Mouse (Mus musculus) forebrain, embryonic 12.5 days (tissue): Measurements from ENCODE around the gene Tdrd3. TPM values are rescaled to one million over a fixed set of nuclear protein-coding genes. Genes with fewer than 3 reads are reported as not detected.

Experiments used
- ATAC-seq: fragments of 200-750 bp; cut with Nextera tagmentation; 2 replicates; pipeline ENCODE4 v1.8.0; 2017; ENCODE audit warnings: moderate TSS enrichment; ENCODE audit not compliant: low FRiP score
- H3K27ac ChIP-seq: fragments of 300-500 bp; sonication (generic); 2 replicates; pipeline ENCODE4 v1.5.1; 2016; ENCODE audit warnings: mild to moderate bottlenecking
- H3K27me3 ChIP-seq: fragments of 300-500 bp; sonication (generic); 2 replicates; pipeline ENCODE4 v1.6.1; 2016; ENCODE audit warnings: mild to moderate bottlenecking
- H3K36me3 ChIP-seq: fragments of 300-500 bp; sonication (generic); replicated peaks from 2 replicates; pipeline ENCODE4 v1.6.1; 2016; ENCODE audit warnings: mild to moderate bottlenecking
- H3K4me1 ChIP-seq: fragments of 300-500 bp; sonication (generic); 2 replicates; pipeline ENCODE4 v1.6.1; 2016
- H3K4me2 ChIP-seq: fragments of 300-500 bp; sonication (generic); 2 replicates; pipeline ENCODE4 v1.6.1; 2016; ENCODE audit warnings: mild to moderate bottlenecking, moderate library complexity
- H3K4me3 ChIP-seq: fragments of 300-500 bp; sonication (generic); replicated peaks from 2 replicates; pipeline ENCODE4 v1.5.1; 2016; ENCODE audit warnings: mild to moderate bottlenecking
- H3K9ac ChIP-seq: fragments of 300-500 bp; sonication (generic); 2 replicates; pipeline ENCODE4 v1.6.1; 2016; ENCODE audit warnings: mild to moderate bottlenecking
- H3K9me3 ChIP-seq: fragments of 300-500 bp; sonication (generic); 2 replicates; pipeline ENCODE4 v1.6.1; 2016
- WGBS: fragments of 180-500 bp; shearing (Covaris S2); methylation state at CpG from one replicate; pipeline ENCODE4 v1.1.7; 2016; 5-methylcytosine and 5-hydroxymethylcytosine counted together
- polyA plus RNA-seq: library from polyadenylated mRNA; unstranded; fragments of >200 nt; fragmentation: Nextera tagmentation; extraction: Ambion mirVana; gene quantifications from 2 replicates; pipeline ENCODE4 v1.2.1, GENCODE M21; 2016

The Tdrd3 gene
- polyA plus RNA-seq, 1 experiment from 2014 or later, result 48.3 TPM

DNA sequence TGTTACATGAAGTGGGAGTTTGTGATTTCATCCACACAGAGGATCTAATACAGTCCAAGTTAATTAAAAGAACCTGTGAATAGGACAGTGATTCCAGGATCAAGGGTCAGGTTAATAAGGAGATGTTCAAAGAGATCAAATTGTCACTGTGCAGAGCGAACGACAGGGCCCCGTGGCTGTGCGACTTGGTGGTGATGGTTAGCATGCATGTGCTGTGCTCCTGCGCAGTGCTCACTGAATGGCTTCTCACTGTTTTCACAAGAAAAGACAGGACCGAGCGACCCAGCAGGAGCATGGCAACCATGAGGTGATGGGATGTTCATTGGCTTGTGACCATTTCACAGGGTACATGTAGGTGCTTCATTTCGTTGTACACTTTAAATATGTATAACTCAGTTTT, 115.4 kb downstream of the Tdrd3 start:
- Histone ChIP-seq H3K27ac (no peak overlapping the region), H3K9ac (no peak overlapping the region), H3K36me3 (no peaks in the 10 kb centered on the region), H3K27me3 (no peaks in the 10 kb centered on the region), H3K4me1 (no peaks in the 10 kb centered on the region), H3K4me3 (no peak overlapping the region), H3K9me3 (no peaks in the 10 kb centered on the region), H3K4me2 (no peak overlapping the region)
- WGBS, result 85% methylated on average over 8 of the region's 8 CpGs
- no peak for ATAC-seq

DNA sequence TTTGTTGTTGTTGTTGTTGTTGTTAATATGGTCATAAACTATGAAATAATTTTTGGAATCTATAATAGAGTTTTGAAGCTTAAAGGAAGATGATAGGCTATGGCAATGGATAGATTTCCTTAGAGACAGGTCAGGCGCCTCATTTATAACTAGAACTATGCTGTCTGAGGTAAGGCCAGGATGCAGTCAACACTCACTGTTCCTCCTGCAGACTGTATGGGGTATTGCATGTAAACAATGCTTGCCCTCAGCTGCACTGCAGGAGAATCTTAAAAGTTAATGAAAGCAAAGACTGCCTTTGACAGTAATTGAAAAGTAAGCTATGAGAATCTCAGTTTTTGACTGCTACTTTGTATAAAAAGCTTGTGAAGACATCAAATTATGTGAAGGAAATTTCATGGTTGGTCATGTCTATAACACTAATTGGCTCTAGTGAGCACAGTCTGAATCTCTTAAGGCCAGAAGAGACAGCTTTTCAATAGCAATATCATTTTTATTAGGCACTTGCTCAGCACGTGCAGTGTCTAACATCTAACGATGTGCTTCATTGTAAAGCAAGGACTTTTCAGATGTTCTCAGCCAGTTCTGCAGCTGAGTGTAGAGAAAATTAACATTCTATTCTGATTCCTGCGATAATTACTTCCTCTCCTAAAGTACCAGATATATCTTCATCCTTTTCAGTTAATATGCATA, 120.8 kb downstream of the Tdrd3 start:
- H3K27ac ChIP-seq, result no peak overlapping the region
- WGBS, result 56% methylated on average over 4 of the region's 4 CpGs
- H3K9ac ChIP-seq, result no peak overlapping the region
- ATAC-seq, result no peak
- no peak overlapping the region for H3K4me3 ChIP-seq
- no peaks in the 10 kb centered on the region for H3K27me3 ChIP-seq
- no peak overlapping the region for H3K4me2 ChIP-seq
- no peaks in the 10 kb centered on the region for H3K9me3 ChIP-seq
- no peaks in the 10 kb centered on the region for H3K4me1 ChIP-seq
- H3K36me3 ChIP-seq, result 0 out of 2 replicates have a peak, but pooled peaks cover 4% of the 10 kb centered on the region

DNA sequence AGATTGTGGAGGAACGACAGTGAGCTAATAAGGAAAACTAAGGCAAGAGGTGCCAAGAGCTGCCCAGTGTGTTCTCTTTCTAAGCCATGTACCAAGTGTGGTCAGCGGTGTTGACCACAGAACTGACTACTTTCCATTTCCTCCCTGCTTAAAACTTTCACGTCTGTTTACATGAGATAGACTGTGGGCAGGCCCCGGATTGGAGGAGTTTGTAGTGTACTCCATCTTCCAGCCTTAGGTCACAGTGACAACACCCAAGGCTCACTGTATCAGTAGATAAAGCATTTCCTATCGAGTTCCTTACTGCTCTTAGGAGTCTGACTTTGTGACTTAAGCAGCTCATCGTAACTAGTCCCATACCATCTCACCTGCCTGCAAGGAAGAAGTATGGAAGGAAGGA, 133.5 kb downstream of the Tdrd3 start:
- H3K36me3 ChIP-seq, result peaks cover 8% of the 10 kb centered on the region
- H3K9me3 ChIP-seq, result no peaks in the 10 kb centered on the region
- no peak overlapping the region for H3K4me2 ChIP-seq
- H3K9ac ChIP-seq, result no peak overlapping the region
- H3K4me1 ChIP-seq, result no peaks in the 10 kb centered on the region
- H3K27me3 ChIP-seq, result no peaks in the 10 kb centered on the region
- no peak overlapping the region for H3K4me3 ChIP-seq
- no peak overlapping the region for H3K27ac ChIP-seq
- 89% methylated on average over 6 of the region's 6 CpGs for WGBS
- ATAC-seq, result no peak

DNA sequence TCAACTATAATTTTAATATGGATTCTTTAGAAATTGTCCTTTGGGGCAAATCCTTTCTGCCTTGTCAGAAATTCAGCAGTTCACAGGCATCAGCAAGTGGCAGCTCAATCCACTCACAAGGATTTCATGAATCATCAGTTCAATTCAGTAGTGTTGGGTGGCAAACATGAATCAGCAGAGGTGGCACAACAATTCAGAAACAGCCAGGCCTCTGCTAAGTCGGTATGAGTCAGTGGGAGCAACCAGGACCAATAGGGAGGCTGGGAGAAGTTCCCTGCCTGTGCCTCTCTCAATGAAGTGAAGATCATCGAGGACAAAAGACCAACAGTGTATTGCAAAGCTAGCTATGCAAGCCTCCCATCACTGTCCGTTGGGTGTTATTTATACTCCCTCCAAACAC, 135.8 kb downstream of the Tdrd3 start:
- ATAC-seq, result no peak
- no peaks in the 10 kb centered on the region for H3K4me1 ChIP-seq
- H3K9ac ChIP-seq, result no peak overlapping the region
- no peaks in the 10 kb centered on the region for H3K27me3 ChIP-seq
- WGBS, result 72% methylated on average over 3 of the region's 3 CpGs
- no peak overlapping the region for H3K27ac ChIP-seq
- H3K4me2 ChIP-seq, result no peak overlapping the region
- H3K9me3 ChIP-seq, result no peaks in the 10 kb centered on the region
- H3K4me3 ChIP-seq, result no peak overlapping the region
- no peaks in the 10 kb centered on the region for H3K36me3 ChIP-seq

DNA sequence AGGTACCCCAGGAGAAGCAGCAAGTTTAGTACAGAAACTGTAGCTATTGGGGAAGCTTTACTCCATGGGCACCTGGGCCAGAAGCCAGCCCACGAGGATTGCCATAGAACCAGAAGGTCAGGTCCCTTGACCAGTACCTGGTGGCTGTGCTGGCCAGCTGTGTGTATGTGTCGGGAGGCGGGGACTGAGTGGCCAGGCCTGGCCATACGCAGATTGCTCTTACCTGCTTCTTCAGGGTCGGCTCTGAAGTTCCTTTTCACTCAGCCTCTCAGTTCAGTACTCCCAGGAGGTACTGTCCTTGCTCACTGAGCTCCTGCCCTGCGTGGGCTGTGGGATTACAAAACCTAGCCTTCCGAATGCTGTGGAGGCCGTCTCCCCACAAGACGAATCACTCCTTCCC, 147.4 kb downstream of the Tdrd3 start:
- H3K4me3 ChIP-seq, result no peak overlapping the region
- H3K9me3 ChIP-seq, result no peaks in the 10 kb centered on the region
- peaks cover 18% of the 10 kb centered on the region for H3K4me1 ChIP-seq
- H3K36me3 ChIP-seq, result no peaks in the 10 kb centered on the region
- H3K27me3 ChIP-seq, result no peaks in the 10 kb centered on the region
- no peak overlapping the region for H3K4me2 ChIP-seq
- ATAC-seq, result no peak
- H3K27ac ChIP-seq, result no peak overlapping the region
- no peak overlapping the region for H3K9ac ChIP-seq
- 82% methylated on average over 9 of the region's 9 CpGs for WGBS

DNA sequence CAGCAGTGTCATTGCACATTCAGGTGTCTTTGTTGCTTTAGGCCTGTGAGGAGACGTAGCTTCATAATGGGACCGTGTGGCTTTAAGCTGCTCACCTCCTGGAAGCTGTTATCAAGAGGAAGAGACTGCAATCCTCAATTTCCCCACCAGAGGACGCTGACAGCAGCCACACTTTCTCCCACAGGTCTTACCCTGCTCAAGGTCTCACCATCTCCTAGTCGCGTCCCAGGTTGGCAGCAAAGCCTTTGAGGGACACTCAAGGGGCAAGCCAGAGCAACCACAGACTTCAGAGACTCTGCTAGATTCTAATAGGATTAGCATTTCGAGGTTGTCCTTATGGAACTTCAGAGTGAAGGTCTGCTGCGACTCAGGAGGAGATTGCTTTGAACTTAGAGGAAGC, 149.8 kb downstream of the Tdrd3 start:
- Histone ChIP-seq H3K4me1 (peaks cover 18% of the 10 kb centered on the region), H3K9ac (no peak overlapping the region), H3K36me3 (no peaks in the 10 kb centered on the region), H3K27me3 (no peaks in the 10 kb centered on the region), H3K9me3 (no peaks in the 10 kb centered on the region), H3K27ac (no peak overlapping the region), H3K4me3 (no peak overlapping the region), H3K4me2 (no peak overlapping the region)
- WGBS, result 30% methylated on average over 7 of the region's 7 CpGs
- no peak for ATAC-seq

DNA sequence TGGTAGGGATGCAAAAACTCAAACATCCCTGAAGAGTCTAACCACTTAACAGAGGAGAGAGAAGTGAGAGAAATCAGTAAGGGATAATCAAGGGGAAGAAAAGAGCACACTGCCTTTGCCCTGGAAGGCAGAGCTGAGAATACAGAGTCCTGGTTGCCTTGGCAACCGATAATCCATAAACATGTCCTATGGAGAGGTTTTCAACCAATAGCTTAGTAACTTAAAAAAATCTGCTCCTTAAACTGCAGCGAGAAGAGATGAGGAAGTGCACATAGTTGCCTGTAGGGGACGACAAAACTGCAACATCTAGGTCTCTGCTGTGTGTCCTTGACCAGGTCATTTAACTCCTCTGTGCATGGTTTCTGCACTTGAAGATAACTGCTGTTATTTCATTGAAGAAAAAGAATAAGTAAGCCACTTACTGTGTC, 150.6 kb downstream of the Tdrd3 start:
- peaks cover 18% of the 10 kb centered on the region for H3K4me1 ChIP-seq
- H3K9me3 ChIP-seq, result no peaks in the 10 kb centered on the region
- H3K27me3 ChIP-seq, result no peaks in the 10 kb centered on the region
- no peak overlapping the region for H3K9ac ChIP-seq
- 27% methylated on average over 3 of the region's 3 CpGs for WGBS
- no peak overlapping the region for H3K4me3 ChIP-seq
- no peak overlapping the region for H3K27ac ChIP-seq
- H3K36me3 ChIP-seq, result no peaks in the 10 kb centered on the region
- ATAC-seq, result peak; percentile 45
- H3K4me2 ChIP-seq, result no peak overlapping the region

DNA sequence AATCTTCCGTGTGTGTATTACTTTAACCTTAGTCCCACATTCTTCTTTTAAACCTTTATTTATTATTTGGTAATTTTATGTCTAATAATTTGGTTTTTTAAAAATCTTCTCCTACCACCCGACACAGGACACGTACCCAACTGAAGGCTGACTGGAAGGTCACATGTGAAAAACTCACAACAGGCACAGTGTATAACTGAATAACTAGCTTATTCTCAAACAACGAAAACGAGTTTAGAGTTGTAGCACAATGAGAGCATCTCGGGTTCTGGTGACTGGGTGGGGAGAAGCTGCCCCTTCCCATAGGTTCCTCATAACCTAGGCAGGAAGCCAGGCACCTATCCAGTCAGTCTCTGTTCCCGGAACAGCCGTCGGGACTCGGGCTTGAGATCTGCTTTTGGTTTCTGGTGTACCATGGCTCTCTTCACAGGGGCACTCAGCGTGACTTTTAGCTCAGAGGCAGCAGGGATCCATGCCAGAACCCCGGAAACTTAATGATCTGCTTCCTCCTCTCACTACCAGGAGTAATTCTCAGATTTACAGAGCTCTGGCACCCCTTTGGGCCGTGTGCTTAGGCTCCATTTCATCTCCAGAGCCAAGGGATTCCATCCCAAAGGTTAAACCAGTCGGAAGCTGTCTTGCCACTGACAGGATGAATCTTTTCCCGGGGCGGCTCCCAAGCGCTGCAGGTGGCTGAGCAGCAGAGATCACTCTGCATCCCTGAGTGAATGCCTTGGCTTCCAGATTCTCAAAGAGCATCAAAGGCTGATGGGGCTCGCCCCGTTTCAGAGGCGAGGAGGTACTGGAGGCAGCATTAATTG, 151.4 kb downstream of the Tdrd3 start:
- peak overlapping the region; percentile 53 for H3K4me2 ChIP-seq
- peaks cover 18% of the 10 kb centered on the region for H3K4me1 ChIP-seq
- no peak overlapping the region for H3K27ac ChIP-seq
- peak overlapping the region; percentile 22 for H3K4me3 ChIP-seq
- H3K9me3 ChIP-seq, result no peaks in the 10 kb centered on the region
- H3K36me3 ChIP-seq, result no peaks in the 10 kb centered on the region
- no peak overlapping the region for H3K9ac ChIP-seq
- ATAC-seq, result peak; percentile 36
- no peaks in the 10 kb centered on the region for H3K27me3 ChIP-seq
- 19% methylated on average over 20 of the region's 20 CpGs for WGBS

DNA sequence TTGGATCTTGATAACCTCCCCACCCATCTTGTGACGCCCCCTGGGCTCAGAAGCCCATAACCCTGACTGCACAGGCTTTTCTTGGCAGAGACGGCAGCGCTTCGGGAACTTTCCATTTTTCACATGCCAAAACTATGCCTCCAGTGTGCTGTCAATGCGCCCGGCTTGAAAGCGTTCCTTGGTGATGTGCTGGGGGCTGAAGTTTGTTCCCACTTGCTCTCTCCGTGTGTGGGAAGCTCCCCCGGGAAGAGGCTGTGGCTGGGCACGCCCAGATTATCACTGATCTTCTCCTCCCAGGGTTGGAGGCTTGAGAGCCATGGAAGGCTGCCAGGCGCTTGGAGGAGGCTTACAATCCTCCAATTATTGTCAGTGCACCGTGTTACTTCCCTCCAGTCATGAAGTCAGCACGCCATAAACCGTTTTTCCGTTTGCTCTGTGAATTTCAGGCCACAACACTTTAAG, 152.0 kb downstream of the Tdrd3 start:
- ATAC-seq, result no peak
- H3K4me3 ChIP-seq, result peak overlapping the region; percentile 22
- peaks cover 18% of the 10 kb centered on the region for H3K4me1 ChIP-seq
- no peaks in the 10 kb centered on the region for H3K9me3 ChIP-seq
- no peaks in the 10 kb centered on the region for H3K36me3 ChIP-seq
- 26% methylated on average over 15 of the region's 15 CpGs for WGBS
- H3K27ac ChIP-seq, result no peak overlapping the region
- H3K27me3 ChIP-seq, result no peaks in the 10 kb centered on the region
- peak overlapping the region; percentile 53 for H3K4me2 ChIP-seq
- H3K9ac ChIP-seq, result 0 out of 2 replicates have a peak overlapping the region, but pooled peaks have one; percentile 2

DNA sequence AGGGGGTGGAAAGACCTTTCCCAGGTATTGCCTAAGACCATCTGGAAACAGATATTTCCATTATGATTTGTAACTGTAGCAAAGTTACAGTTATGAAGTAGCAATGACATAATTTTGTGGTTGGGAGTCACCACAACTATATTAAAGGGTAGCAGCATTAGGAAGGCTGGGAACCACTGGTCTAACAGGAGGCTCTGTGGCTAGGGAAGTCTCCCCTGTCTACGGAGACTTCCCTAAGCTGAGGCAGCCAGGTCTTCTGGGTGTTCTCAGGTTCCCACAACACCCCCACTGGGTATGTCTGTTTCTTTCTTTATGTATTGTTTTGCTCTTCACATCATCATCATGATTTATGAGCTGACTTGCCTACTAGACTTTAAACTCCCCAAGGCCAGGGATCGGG, 153.0 kb downstream of the Tdrd3 start:
- no peaks in the 10 kb centered on the region for H3K9me3 ChIP-seq
- no peaks in the 10 kb centered on the region for H3K36me3 ChIP-seq
- no peak for ATAC-seq
- no peak overlapping the region for H3K27ac ChIP-seq
- H3K27me3 ChIP-seq, result no peaks in the 10 kb centered on the region
- H3K4me1 ChIP-seq, result peaks cover 18% of the 10 kb centered on the region
- 92% methylated on average over 2 of the region's 2 CpGs for WGBS
- H3K9ac ChIP-seq, result no peak overlapping the region
- no peak overlapping the region for H3K4me3 ChIP-seq
- no peak overlapping the region for H3K4me2 ChIP-seq

DNA sequence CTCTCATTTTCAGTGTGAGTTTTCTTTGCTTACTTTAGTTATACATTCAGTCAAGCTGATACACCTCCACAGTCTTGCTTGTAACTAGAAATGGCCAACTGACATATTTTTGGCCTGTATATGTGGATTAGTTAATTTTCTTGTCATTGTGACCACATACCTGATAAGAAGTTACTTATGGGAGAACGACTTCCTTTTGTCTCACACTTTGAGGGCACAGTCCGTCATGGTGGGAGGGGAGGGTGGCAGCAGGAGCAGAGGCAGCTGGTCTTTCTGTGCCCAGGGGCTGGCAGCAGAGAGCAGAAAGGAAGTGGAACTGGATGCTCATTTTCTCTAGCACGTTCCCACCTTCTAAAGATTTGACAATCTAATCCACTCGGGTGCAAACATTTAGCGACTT, 156.0 kb downstream of the Tdrd3 start:
- Histone ChIP-seq H3K4me2 (no peak overlapping the region), H3K4me1 (peaks cover 13% of the 10 kb centered on the region), H3K9ac (no peak overlapping the region), H3K4me3 (no peak overlapping the region), H3K27ac (no peak overlapping the region), H3K9me3 (no peaks in the 10 kb centered on the region), H3K36me3 (no peaks in the 10 kb centered on the region), H3K27me3 (no peaks in the 10 kb centered on the region)
- 72% methylated on average over 5 of the region's 5 CpGs for WGBS
- ATAC-seq, result no peak

DNA sequence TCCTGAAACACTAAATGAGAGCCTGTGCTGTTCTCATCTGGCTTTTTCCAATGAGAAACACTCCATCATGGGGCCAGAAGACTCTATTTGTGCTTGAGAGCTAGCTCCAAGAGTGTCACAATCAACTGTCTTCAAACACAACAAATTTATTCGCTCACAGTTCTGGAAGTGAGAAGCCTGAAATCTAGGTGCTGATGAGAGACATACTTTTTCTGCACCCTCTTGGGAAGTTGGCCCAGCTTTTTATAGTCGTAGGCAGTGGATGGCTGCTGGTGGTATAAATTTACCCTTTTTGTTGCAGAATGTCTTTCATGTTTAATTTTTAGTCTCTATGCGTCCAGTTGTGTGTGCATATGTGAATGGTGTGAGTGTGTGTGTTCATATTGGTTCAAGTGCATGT, 166.2 kb downstream of the Tdrd3 start:
- no peak overlapping the region for H3K9ac ChIP-seq
- H3K9me3 ChIP-seq, result no peaks in the 10 kb centered on the region
- no peak overlapping the region for H3K27ac ChIP-seq
- no peak overlapping the region for H3K4me2 ChIP-seq
- H3K4me3 ChIP-seq, result no peak overlapping the region
- no peak for ATAC-seq
- no peaks in the 10 kb centered on the region for H3K27me3 ChIP-seq
- WGBS, result 93% methylated on average over 3 of the region's 3 CpGs
- no peaks in the 10 kb centered on the region for H3K4me1 ChIP-seq
- H3K36me3 ChIP-seq, result no peaks in the 10 kb centered on the region
